Mouse (Mus musculus): ENCODE measurements around the gene Cbx1. TPM values are rescaled to one million over a fixed set of nuclear protein-coding genes. Genes with fewer than 3 reads are reported as not detected.

Gene Cbx1
- polyA plus RNA-seq, 1 experiment from 2014 or later: 38.7 TPM

GRCm38 (mm10) chr11:96838341-96838740 lies 49.4 kb downstream of the Cbx1 start:
- 58% methylated on average over 4 of the region's 4 CpGs for WGBS
- DNase-seq (ENCODE audit: low spot score) (no peak), ATAC-seq (ENCODE audit: low FRiP score, low TSS enrichment) (no peak)

GRCm38 (mm10) chr11:96839428-96839827 lies 50.5 kb downstream of the Cbx1 start:
- 74% methylated on average over 7 of the region's 7 CpGs for WGBS
- no peak for TF ChIP-seq EP300 (optimal IDR thresholded peaks at IDR 0.05)
- TF ChIP-seq CTCF (IDR thresholded peaks at IDR 0.05; ENCODE audit: low read depth): no peak

More at GRCm38 (mm10) chr11:96838341-96838740, 49.4 kb downstream of the Cbx1 start:
- no peaks in the 10 kb centered on the region for H3K27me3 ChIP-seq (ENCODE audit: control insufficient read depth, insufficient read depth, low read length)
- TF ChIP-seq CTCF (IDR thresholded peaks at IDR 0.05; ENCODE audit: low read depth) (no peak), EP300 (optimal IDR thresholded peaks at IDR 0.05) (no peak)
- no peak overlapping the region for H3K4me3 ChIP-seq (ENCODE audit: low read depth, low read length)
- H3K4me2 ChIP-seq (replicated peaks; ENCODE audit: low read depth): no peak overlapping the region
- no peaks in the 10 kb centered on the region for H3K9me3 ChIP-seq (ENCODE audit: control insufficient read depth, low read length)
- no peaks in the 10 kb centered on the region for H3K4me1 ChIP-seq (replicated peaks; ENCODE audit: control insufficient read depth, insufficient read depth)
- H3K9ac ChIP-seq (ENCODE audit: low read length): no peak overlapping the region
- no peaks in the 10 kb centered on the region for H3K36me3 ChIP-seq (ENCODE audit: control insufficient read depth, insufficient read depth, low read length)
- no peak overlapping the region for H3K27ac ChIP-seq (replicated peaks)

GRCm38 (mm10) chr11:96839877-96840276 lies 51.0 kb downstream of the Cbx1 start:
- WGBS: 57% methylated on average over 3 of the region's 3 CpGs
- 0 out of 2 replicates have a peak overlapping the region, but pooled peaks have one; percentile 13 for H3K27ac ChIP-seq (replicated peaks)

More at GRCm38 (mm10) chr11:96839428-96839827, 50.5 kb downstream of the Cbx1 start:
- no peak for DNase-seq (ENCODE audit: low spot score)
- ATAC-seq (ENCODE audit: low FRiP score, low TSS enrichment): no peak
- no peak overlapping the region for H3K4me2 ChIP-seq (replicated peaks; ENCODE audit: low read depth)
- no peaks in the 10 kb centered on the region for H3K4me1 ChIP-seq (replicated peaks; ENCODE audit: control insufficient read depth, insufficient read depth)
- no peak overlapping the region for H3K4me3 ChIP-seq (ENCODE audit: low read depth, low read length)
- H3K27ac ChIP-seq (replicated peaks): no peak overlapping the region
- H3K36me3 ChIP-seq (ENCODE audit: control insufficient read depth, insufficient read depth, low read length): no peaks in the 10 kb centered on the region
- no peak overlapping the region for H3K9ac ChIP-seq (ENCODE audit: low read length)
- H3K9me3 ChIP-seq (ENCODE audit: control insufficient read depth, low read length): no peaks in the 10 kb centered on the region
- H3K27me3 ChIP-seq (ENCODE audit: control insufficient read depth, insufficient read depth, low read length): no peaks in the 10 kb centered on the region

GRCm38 (mm10) chr11:96840290-96840689 lies 51.4 kb downstream of the Cbx1 start:
- no peak overlapping the region for H3K4me2 ChIP-seq (replicated peaks; ENCODE audit: low read depth)
- H3K27ac ChIP-seq (replicated peaks): 0 out of 2 replicates have a peak overlapping the region, but pooled peaks have one; percentile 13
- no peaks in the 10 kb centered on the region for H3K9me3 ChIP-seq (ENCODE audit: control insufficient read depth, low read length)
- no peak for ATAC-seq (ENCODE audit: low FRiP score, low TSS enrichment)
- 39% methylated on average over 8 of the region's 8 CpGs for WGBS
- H3K36me3 ChIP-seq (ENCODE audit: control insufficient read depth, insufficient read depth, low read length): no peaks in the 10 kb centered on the region
- no peak overlapping the region for H3K9ac ChIP-seq (ENCODE audit: low read length)
- no peak overlapping the region for H3K4me3 ChIP-seq (ENCODE audit: low read depth, low read length)
- DNase-seq (ENCODE audit: low spot score): no peak
- H3K27me3 ChIP-seq (ENCODE audit: control insufficient read depth, insufficient read depth, low read length): no peaks in the 10 kb centered on the region
- no peaks in the 10 kb centered on the region for H3K4me1 ChIP-seq (replicated peaks; ENCODE audit: control insufficient read depth, insufficient read depth)
- no peak for TF ChIP-seq CTCF (IDR thresholded peaks at IDR 0.05; ENCODE audit: low read depth)
- no peak for TF ChIP-seq EP300 (optimal IDR thresholded peaks at IDR 0.05)

More at GRCm38 (mm10) chr11:96839877-96840276, 51.0 kb downstream of the Cbx1 start:
- Histone ChIP-seq H3K4me3 (ENCODE audit: low read depth, low read length) (no peak overlapping the region), H3K9me3 (ENCODE audit: control insufficient read depth, low read length) (no peaks in the 10 kb centered on the region), H3K9ac (ENCODE audit: low read length) (no peak overlapping the region), H3K4me2 (replicated peaks; ENCODE audit: low read depth) (no peak overlapping the region), H3K36me3 (ENCODE audit: control insufficient read depth, insufficient read depth, low read length) (no peaks in the 10 kb centered on the region), H3K4me1 (replicated peaks; ENCODE audit: control insufficient read depth, insufficient read depth) (no peaks in the 10 kb centered on the region), H3K27me3 (ENCODE audit: control insufficient read depth, insufficient read depth, low read length) (no peaks in the 10 kb centered on the region)
- ATAC-seq (ENCODE audit: low FRiP score, low TSS enrichment) (no peak), DNase-seq (ENCODE audit: low spot score) (no peak)
- TF ChIP-seq CTCF (IDR thresholded peaks at IDR 0.05; ENCODE audit: low read depth) (no peak), EP300 (optimal IDR thresholded peaks at IDR 0.05) (no peak)

- Histone ChIP-seq H3K27ac (replicated peaks) (no peak overlapping the region), H3K27me3 (ENCODE audit: control insufficient read depth, insufficient read depth, low read length) (no peaks in the 10 kb centered on the region), H3K4me3 (ENCODE audit: low read depth, low read length) (no peak overlapping the region), H3K36me3 (ENCODE audit: control insufficient read depth, insufficient read depth, low read length) (no peaks in the 10 kb centered on the region), H3K9ac (ENCODE audit: low read length) (no peak overlapping the region), H3K4me2 (replicated peaks; ENCODE audit: low read depth) (no peak overlapping the region), H3K9me3 (ENCODE audit: control insufficient read depth, low read length) (no peaks in the 10 kb centered on the region), H3K4me1 (replicated peaks; ENCODE audit: control insufficient read depth, insufficient read depth) (no peaks in the 10 kb centered on the region)
- 48% methylated on average over 3 of the region's 3 CpGs for WGBS
- ATAC-seq (ENCODE audit: low FRiP score, low TSS enrichment): no peak
- TF ChIP-seq CTCF (IDR thresholded peaks at IDR 0.05; ENCODE audit: low read depth) (no peak), EP300 (optimal IDR thresholded peaks at IDR 0.05) (no peak)
- no peak for DNase-seq (ENCODE audit: low spot score)
These were observed 54.7 kb downstream of the Cbx1 start for GRCm38 (mm10) chr11:96843627-96844026.

GRCm38 (mm10) chr11:96847240-96847639 lies 58.3 kb downstream of the Cbx1 start:
- Histone ChIP-seq H3K27ac (replicated peaks) (no peak overlapping the region), H3K4me3 (ENCODE audit: low read depth, low read length) (no peak overlapping the region), H3K9ac (ENCODE audit: low read length) (no peak overlapping the region), H3K4me2 (replicated peaks; ENCODE audit: low read depth) (no peak overlapping the region), H3K4me1 (replicated peaks; ENCODE audit: control insufficient read depth, insufficient read depth) (no peaks in the 10 kb centered on the region), H3K36me3 (ENCODE audit: control insufficient read depth, insufficient read depth, low read length) (no peaks in the 10 kb centered on the region), H3K27me3 (ENCODE audit: control insufficient read depth, insufficient read depth, low read length) (no peaks in the 10 kb centered on the region), H3K9me3 (ENCODE audit: control insufficient read depth, low read length) (no peaks in the 10 kb centered on the region)
- ATAC-seq (ENCODE audit: low FRiP score, low TSS enrichment) (no peak), DNase-seq (ENCODE audit: low spot score) (no peak)
- 55% methylated on average over 3 of the region's 3 CpGs for WGBS
- TF ChIP-seq EP300 (optimal IDR thresholded peaks at IDR 0.05) (no peak), CTCF (IDR thresholded peaks at IDR 0.05; ENCODE audit: low read depth) (no peak)

All from stomach, postnatal 0 days (tissue).